Mouse (Mus musculus) heart, adult 2 months (tissue): Measurements from ENCODE around the gene Slc22a20. TPM values are rescaled to one million over a fixed set of nuclear protein-coding genes. Genes with fewer than 3 reads are reported as not detected.

Source experiments
- DNase-seq, 2 experiments: peaks; one replicate each; pipeline ENCODE4 v3.0.0; 2021
- H3K27ac ChIP-seq: fragments of 200-600 bp; 2 replicates; pipeline ENCODE4 v1.8.1; 2022
- H3K27me3 ChIP-seq: fragments of 200-500 bp; 2 replicates; pipeline ENCODE4 v1.6.1; 2012; ENCODE audit warnings: mild to moderate bottlenecking, low read length, inconsistent platforms, mixed read lengths; ENCODE audit not compliant: control insufficient read depth, insufficient read depth
- H3K36me3 ChIP-seq: fragments of 200-500 bp; 2 replicates; pipeline ENCODE4 v1.6.1; 2012; ENCODE audit warnings: low read length, inconsistent platforms; ENCODE audit not compliant: control insufficient read depth, insufficient read depth
- H3K4me1 ChIP-seq: fragments of 200-500 bp; 2 replicates; pipeline ENCODE4 v1.6.1; 2011; ENCODE audit warnings: low read length; ENCODE audit not compliant: control insufficient read depth, insufficient read depth
- H3K4me3 ChIP-seq: fragments of 200-600 bp; 2 replicates; pipeline ENCODE4 v1.8.1; 2022
- H3K79me2 ChIP-seq: fragments of 200-500 bp; replicated peaks from 2 replicates; pipeline ENCODE4 v1.6.1; 2012; ENCODE audit warnings: mild to moderate bottlenecking, inconsistent platforms, low read length, moderate library complexity, mixed read lengths; ENCODE audit not compliant: control insufficient read depth, insufficient read depth
- H3K9ac ChIP-seq: fragments of 200-500 bp; 2 replicates; pipeline ENCODE4 v1.6.1; 2012; ENCODE audit warnings: low read depth, mild to moderate bottlenecking, control low read depth, inconsistent platforms, low read length, mixed read lengths
- CTCF ChIP-seq: fragments of 200-600 bp; IDR thresholded peaks from 2 replicates; pipeline ENCODE4 v1.8.1; 2022; ENCODE audit warnings: antibody characterized with exemption, mild to moderate bottlenecking, moderate library complexity
- EP300 ChIP-seq: fragments of 200-500 bp; IDR thresholded peaks from 2 replicates; pipeline ENCODE4 v1.6.1; 2011; ENCODE audit warnings: low read depth, low read length, control low read depth; ENCODE audit not compliant: insufficient read depth
- POLR2A ChIP-seq: fragments of 200-500 bp; IDR thresholded peaks from 2 replicates; pipeline ENCODE4 v1.6.1; 2011; ENCODE audit warnings: mild to moderate bottlenecking, low read depth, low read length, control low read depth; ENCODE audit not compliant: insufficient read depth
- WGBS: fragments of 180-500 bp; shearing (Covaris S2); methylation state at CpG from one replicate; pipeline ENCODE4 v1.1.7; 2018; 5-methylcytosine and 5-hydroxymethylcytosine counted together
- intact Hi-C: fragments of 180-260 bp; cut with DNase I; formaldehyde crosslinking; loops from one replicate; pipeline ENCODE4 v1.15.1; 2025
- polyA plus RNA-seq: library from polyadenylated mRNA; depleted of rRNA; stranded (reverse); fragments of >200 nt; gene quantifications from 2 replicates; pipeline ENCODE4 v1.2.3, GENCODE M21; 2012
- total RNA-seq, 2 experiments: library from RNA; stranded (reverse); gene quantifications; 2 replicates each; pipeline ENCODE4 v1.2.3; 2021

Slc22a20 gene
- total and polyA plus RNA-seq, 3 experiments = not detected

GRCm38 (mm10) chr19:5994711-5995110, 8.8 kb upstream of the Slc22a20 start:
- Histone ChIP-seq H3K79me2 (no peaks in the 10 kb centered on the region), H3K27me3 (no peaks in the 10 kb centered on the region), H3K9ac (no peak overlapping the region), H3K36me3 (no peaks in the 10 kb centered on the region), H3K4me1 (no peaks in the 10 kb centered on the region), H3K4me3 (no peak overlapping the region), H3K27ac (no peak overlapping the region)
- DNase-seq = no peak
- intact Hi-C loops = no loop called here
- no peak for TF ChIP-seq EP300
- no peak for TF ChIP-seq CTCF
- no peak for TF ChIP-seq POLR2A
- WGBS = 92% methylated on average over 14 of the region's 14 CpGs

DNA sequence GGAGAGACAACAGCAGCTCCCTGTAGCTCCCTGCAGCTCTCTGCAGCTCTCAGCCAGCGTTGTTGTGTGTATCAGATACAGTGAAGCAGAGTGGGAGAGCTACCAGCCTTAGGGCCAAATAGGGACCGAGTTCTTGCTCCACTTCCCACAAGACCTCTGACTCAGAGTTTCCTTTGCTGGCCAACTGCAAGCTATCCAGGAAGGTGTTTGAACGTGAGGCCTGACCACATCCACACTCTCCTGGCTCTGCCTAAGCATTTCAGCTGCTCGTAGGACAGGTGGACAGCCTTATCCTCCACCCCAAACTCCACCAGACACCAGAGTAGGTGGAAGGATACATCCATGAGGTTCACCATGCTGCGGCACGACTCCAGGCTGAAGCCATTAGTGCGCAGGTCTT, 6.1 kb upstream of the Slc22a20 start:
- H3K27ac ChIP-seq = no peak overlapping the region
- H3K4me3 ChIP-seq = no peak overlapping the region
- no peak for DNase-seq
- no peaks in the 10 kb centered on the region for H3K27me3 ChIP-seq
- H3K9ac ChIP-seq = no peak overlapping the region
- TF ChIP-seq POLR2A (no peak), EP300 (no peak), CTCF (no peak)
- no peaks in the 10 kb centered on the region for H3K4me1 ChIP-seq
- H3K79me2 ChIP-seq = no peaks in the 10 kb centered on the region
- H3K36me3 ChIP-seq = no peaks in the 10 kb centered on the region
- 64% methylated on average over 7 of the region's 7 CpGs for WGBS
- intact Hi-C loops = no loop called here

DNA sequence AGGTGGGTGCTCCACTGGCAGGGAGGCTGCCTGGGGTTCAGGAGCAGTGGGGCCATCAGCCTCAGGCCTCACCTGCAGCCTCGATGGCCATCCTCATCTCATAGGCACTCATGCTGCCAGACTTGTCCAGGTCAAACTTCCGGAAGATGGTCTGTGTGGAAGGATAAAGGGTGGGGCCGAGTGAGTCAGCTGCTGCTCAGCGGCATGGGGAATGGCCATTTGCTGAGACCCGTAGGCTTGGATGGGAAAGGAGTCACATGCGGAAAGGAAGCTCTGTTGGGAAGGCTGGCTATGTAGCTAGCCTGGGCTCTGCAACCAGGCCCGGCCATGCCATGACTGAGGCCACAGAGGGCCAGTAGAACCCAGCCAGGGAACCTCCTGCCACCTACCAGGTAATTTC, 5.5 kb upstream of the Slc22a20 start:
- Histone ChIP-seq H3K79me2 (no peaks in the 10 kb centered on the region), H3K9ac (no peak overlapping the region), H3K27me3 (no peaks in the 10 kb centered on the region), H3K27ac (no peak overlapping the region), H3K36me3 (no peaks in the 10 kb centered on the region), H3K4me1 (no peaks in the 10 kb centered on the region), H3K4me3 (no peak overlapping the region)
- WGBS = 68% methylated on average over 7 of the region's 7 CpGs
- TF ChIP-seq POLR2A (no peak), EP300 (no peak), CTCF (no peak)
- intact Hi-C loops = no loop called here
- DNase-seq = no peak

GRCm38 (mm10) chr19:5990921-5991320, 5.0 kb upstream of the Slc22a20 start:
- Histone ChIP-seq H3K79me2 (no peaks in the 10 kb centered on the region), H3K27me3 (no peaks in the 10 kb centered on the region), H3K36me3 (no peaks in the 10 kb centered on the region), H3K4me3 (no peak overlapping the region), H3K4me1 (no peaks in the 10 kb centered on the region), H3K27ac (no peak overlapping the region), H3K9ac (no peak overlapping the region)
- TF ChIP-seq POLR2A = no peak
- no peak for TF ChIP-seq CTCF
- no peak for TF ChIP-seq EP300
- intact Hi-C loops = no loop called here
- 68% methylated on average over 1 of the region's 1 CpGs for WGBS
- no peak for DNase-seq

- Histone ChIP-seq H3K27ac (no peak overlapping the region), H3K27me3 (no peaks in the 10 kb centered on the region), H3K4me1 (no peaks in the 10 kb centered on the region), H3K4me3 (no peak overlapping the region), H3K36me3 (no peaks in the 10 kb centered on the region), H3K9ac (no peak overlapping the region), H3K79me2 (no peaks in the 10 kb centered on the region)
- DNase-seq = no peak
- 82% methylated on average over 12 of the region's 12 CpGs for WGBS
- intact Hi-C loops = no loop called here
- TF ChIP-seq EP300 (no peak), CTCF (no peak), POLR2A (no peak)
These were observed 4.1 kb upstream of the Slc22a20 start for GRCm38 (mm10) chr19:5990033-5990432.

- no peaks in the 10 kb centered on the region for H3K36me3 ChIP-seq
- H3K4me1 ChIP-seq = no peaks in the 10 kb centered on the region
- H3K27me3 ChIP-seq = no peaks in the 10 kb centered on the region
- DNase-seq = no peak
- H3K9ac ChIP-seq = no peak overlapping the region
- no peak for TF ChIP-seq POLR2A
- no peak for TF ChIP-seq CTCF
- no peak for TF ChIP-seq EP300
- no peak overlapping the region for H3K4me3 ChIP-seq
- no peaks in the 10 kb centered on the region for H3K79me2 ChIP-seq
- H3K27ac ChIP-seq = no peak overlapping the region
- 67% methylated on average over 6 of the region's 6 CpGs for WGBS
- intact Hi-C loops = no loop called here
These were observed 3.6 kb upstream of the Slc22a20 start for GRCm38 (mm10) chr19:5989585-5989984.
